Mouse (Mus musculus) olfactory bulb, adult 2 months (tissue): Measurements from ENCODE around the gene Ndn. TPM values are rescaled to one million over a fixed set of nuclear protein-coding genes. Genes with fewer than 3 reads are reported as not detected.

Experiments
- H3K27ac ChIP-seq: fragments of 200-500 bp; 2 replicates; pipeline ENCODE4 v1.5.1; 2012; ENCODE audit warnings: low read depth, low read length; ENCODE audit not compliant: insufficient read depth
- H3K4me1 ChIP-seq: fragments of 200-500 bp; 2 replicates; pipeline ENCODE4 v1.6.1; 2012; ENCODE audit warnings: low read length; ENCODE audit not compliant: control insufficient read depth, insufficient read depth
- H3K4me3 ChIP-seq: fragments of 200-500 bp; 2 replicates; pipeline ENCODE4 v1.5.1; 2012; ENCODE audit warnings: mild to moderate bottlenecking, low read depth, low read length, moderate library complexity; ENCODE audit not compliant: insufficient read depth
- CTCF ChIP-seq: fragments of 200-500 bp; IDR thresholded peaks from 2 replicates; pipeline ENCODE4 v1.5.1; 2012; ENCODE audit warnings: low read depth, mild to moderate bottlenecking, low read length, moderate library complexity; ENCODE audit not compliant: insufficient read depth
- POLR2A ChIP-seq: fragments of 200-500 bp; IDR thresholded peaks from 2 replicates; pipeline ENCODE4 v1.6.1; 2012; ENCODE audit warnings: mild to moderate bottlenecking, low read depth, low read length, moderate library complexity; ENCODE audit not compliant: insufficient read depth
- WGBS: fragments of 180-500 bp; shearing (Covaris S2); methylation state at CpG from one replicate; pipeline ENCODE4 v1.1.7; 2018; 5-methylcytosine and 5-hydroxymethylcytosine counted together
- polyA plus RNA-seq: library from polyadenylated mRNA; stranded (reverse); fragments of >200 nt; gene quantifications from 2 replicates; pipeline ENCODE4 v1.2.4, GENCODE M21; 2012; ENCODE audit warnings: low replicate concordance; ENCODE audit not compliant: missing spikeins, insufficient read depth, insufficient read length

Gene Ndn
- polyA plus RNA-seq, 1 experiment: 110 TPM

DNA sequence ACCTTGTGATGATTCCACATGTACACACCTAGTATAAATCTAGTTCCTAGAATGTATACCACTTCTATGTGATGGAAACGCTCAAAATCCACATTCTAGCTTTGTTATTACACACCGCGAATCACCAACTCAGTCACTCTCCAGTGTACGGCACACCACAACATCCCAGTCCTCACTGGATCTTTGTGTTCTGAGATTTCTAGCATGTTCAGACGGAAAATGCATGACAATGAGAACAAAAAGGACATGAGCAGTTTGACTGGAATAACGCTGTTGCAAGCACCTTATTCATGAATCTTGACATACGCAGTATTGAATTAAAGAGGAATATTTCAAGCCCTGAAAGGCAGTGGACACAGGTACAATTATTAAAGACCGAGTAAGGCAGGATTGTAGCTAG is 20.4 kb downstream of the Ndn start:
- no peak overlapping the region for H3K27ac ChIP-seq
- no peaks in the 10 kb centered on the region for H3K4me1 ChIP-seq
- TF ChIP-seq POLR2A (no peak), CTCF (no peak)
- no peak overlapping the region for H3K4me3 ChIP-seq
- 75% methylated on average over 8 of the region's 8 CpGs for WGBS

DNA sequence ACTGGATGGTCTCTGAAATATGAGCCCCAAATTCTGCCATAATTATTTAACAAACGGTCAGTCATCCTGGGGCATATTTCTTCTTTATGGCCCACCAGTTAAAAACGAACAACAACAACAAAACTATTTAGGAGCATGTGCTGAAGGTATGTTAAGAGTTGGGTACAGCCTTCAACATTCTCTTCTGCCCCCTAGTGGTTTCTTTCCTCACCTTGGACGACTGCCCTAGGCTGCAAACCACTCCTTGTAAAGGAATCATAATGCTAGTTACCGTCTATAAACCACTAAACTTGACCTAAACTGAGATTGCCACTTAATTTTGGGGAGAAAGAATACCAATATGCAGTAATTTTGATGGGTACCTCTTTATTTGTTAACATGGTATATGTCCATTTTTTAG is 29.3 kb downstream of the Ndn start:
- H3K4me3 ChIP-seq: no peak overlapping the region

DNA sequence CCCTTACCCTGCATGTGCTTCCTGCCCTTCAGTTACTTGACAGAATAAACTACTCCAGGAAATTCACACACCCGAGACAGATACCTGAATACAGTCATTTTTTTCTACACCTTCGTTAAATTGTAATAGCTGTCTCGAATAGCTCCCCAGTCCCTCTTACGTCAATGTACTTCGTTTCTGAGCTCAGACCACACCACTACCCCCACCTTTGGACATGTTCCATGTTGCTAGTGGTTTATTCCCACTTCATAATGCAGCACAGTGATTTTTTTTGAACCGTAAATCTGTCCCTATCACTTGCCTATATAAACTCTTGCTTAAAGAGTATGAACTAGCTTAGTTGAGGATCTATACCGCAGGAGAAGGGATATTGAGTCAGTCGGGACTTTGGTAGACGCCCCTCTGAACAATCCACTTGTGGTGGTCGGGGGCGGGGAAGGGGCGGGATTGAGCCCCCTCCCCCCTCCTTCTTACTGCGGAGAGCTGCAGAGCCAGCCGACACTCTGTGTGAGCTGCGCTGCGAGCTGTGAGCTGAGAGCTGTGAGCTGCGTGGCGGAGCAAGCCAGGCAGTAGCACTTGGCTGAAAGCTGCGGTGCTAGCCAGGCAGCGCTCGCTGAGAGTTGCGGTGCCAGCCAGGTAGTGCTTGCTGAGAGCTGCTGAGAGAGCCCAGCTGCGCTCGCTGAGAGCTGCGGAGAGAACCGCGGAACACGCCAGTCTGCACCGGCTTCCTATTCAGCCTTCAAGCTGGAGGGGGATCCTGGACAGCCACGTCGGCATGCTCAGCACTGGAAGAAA is 30.3 kb downstream of the Ndn start, which contains the start of gene Magel2:
Magel2 (plus strand) TSS at position 501 of the 795 bp plus-strand sequence.
- TF ChIP-seq POLR2A: no peak
- TF ChIP-seq CTCF: no peak
- Histone ChIP-seq H3K4me1 (peaks cover 7% of the 10 kb centered on the region), H3K4me3 (peak within 1 kb of the TSS; percentile 15), H3K27ac (no peak within 1 kb of the TSS)
- WGBS: 23% methylated on average over 31 of the region's 31 CpGs

More for the DNA sequence above, 29.3 kb downstream of the Ndn start:
- peaks cover 7% of the 10 kb centered on the region for H3K4me1 ChIP-seq
- no peak for TF ChIP-seq CTCF
- TF ChIP-seq POLR2A: no peak
- no peak overlapping the region for H3K27ac ChIP-seq
- WGBS: 31% methylated on average over 4 of the region's 4 CpGs

DNA sequence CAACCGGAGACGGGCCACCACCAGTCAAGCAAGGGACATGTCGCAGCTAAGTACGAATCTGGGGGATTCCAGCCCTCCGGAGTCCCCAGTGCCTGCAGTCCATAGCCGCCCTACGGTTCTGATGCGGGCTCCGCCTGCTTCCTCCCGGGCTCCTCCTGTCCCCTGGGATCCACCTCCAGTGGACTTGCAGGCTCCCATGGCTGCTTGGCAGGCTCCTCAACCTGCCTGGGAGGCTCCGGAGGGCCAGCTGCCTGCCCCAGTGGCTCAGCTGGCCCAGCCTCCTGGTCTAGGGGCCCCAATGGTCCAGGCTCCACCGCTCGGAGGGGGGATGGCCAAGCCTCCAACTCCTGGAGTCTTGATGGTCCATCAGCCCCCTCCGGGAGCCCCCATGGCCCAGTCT is 30.9 kb downstream of the Ndn start:
- Histone ChIP-seq H3K4me3 (peak overlapping the region; percentile 15), H3K27ac (no peak overlapping the region), H3K4me1 (peaks cover 7% of the 10 kb centered on the region)
- WGBS: 37% methylated on average over 14 of the region's 14 CpGs
- TF ChIP-seq CTCF: no peak
- no peak for TF ChIP-seq POLR2A

DNA sequence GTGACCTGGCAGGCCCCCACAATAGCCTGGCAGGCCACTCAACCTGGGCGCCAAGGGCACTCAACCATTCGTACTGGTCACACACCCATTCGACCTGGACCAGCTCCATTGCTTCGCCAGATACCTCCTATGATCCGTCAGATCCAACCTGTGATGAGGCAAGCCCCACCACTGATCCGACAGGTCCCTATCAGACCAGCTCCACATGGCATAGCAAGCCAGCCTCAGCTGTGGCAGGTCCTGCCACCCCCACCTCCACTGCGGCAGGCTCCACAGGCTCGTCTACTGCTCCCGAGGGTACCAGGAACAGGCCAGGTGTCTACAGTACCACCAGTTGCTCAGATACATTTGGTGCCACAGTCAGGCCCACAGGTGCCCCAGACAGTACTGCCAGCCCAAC is 32.2 kb downstream of the Ndn start:
- 92% methylated on average over 9 of the region's 9 CpGs for WGBS
- H3K4me3 ChIP-seq: no peak overlapping the region
- TF ChIP-seq POLR2A (no peak), CTCF (no peak)
- H3K4me1 ChIP-seq: peaks cover 7% of the 10 kb centered on the region
- H3K27ac ChIP-seq: no peak overlapping the region

DNA sequence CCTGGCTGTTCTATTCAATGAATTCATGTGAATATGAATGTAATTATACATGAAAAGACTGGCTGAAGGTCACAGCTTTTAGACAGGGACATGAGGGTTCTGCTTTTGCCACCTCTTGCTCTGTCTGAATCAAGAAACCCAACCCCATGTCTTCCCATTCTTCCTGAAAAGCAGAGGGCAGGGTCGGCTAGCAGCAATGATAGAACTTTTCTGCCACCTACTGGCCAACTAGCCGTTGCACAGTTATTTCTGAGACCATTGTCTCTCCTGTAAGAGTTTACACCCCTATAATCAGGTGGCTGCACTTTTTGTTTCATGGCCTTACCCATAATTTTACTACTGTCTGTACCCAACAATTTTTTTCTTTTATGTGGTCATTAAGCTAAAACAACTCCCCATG is 36.0 kb downstream of the Ndn start:
- 14% methylated on average over 2 of the region's 2 CpGs for WGBS
- no peak overlapping the region for H3K4me3 ChIP-seq
- no peak overlapping the region for H3K27ac ChIP-seq
- no peak for TF ChIP-seq CTCF
- TF ChIP-seq POLR2A: no peak
- H3K4me1 ChIP-seq: peaks cover 1% of the 10 kb centered on the region

DNA sequence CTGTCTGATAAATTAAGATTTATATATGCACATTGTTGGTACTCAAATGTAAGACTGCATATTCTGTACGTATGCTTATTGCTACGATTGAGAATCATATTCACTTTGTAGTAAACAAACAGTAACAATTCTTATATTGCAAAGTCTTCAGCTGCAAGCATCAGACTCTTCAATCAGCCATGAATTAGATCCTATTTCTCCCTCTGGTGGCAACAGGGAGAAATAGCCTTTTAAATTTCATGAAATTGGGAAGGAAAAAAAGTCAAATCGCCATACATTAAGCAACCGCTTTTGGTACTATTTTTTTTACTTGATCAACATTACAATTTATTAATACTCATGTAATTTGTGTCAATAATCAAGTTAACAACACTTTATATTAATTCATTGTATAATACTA is 41.9 kb downstream of the Ndn start:
- TF ChIP-seq CTCF: no peak
- TF ChIP-seq POLR2A: no peak
- 44% methylated on average over 4 of the region's 4 CpGs for WGBS
- H3K4me3 ChIP-seq: no peak overlapping the region
- H3K27ac ChIP-seq: no peak overlapping the region
- H3K4me1 ChIP-seq: no peaks in the 10 kb centered on the region

DNA sequence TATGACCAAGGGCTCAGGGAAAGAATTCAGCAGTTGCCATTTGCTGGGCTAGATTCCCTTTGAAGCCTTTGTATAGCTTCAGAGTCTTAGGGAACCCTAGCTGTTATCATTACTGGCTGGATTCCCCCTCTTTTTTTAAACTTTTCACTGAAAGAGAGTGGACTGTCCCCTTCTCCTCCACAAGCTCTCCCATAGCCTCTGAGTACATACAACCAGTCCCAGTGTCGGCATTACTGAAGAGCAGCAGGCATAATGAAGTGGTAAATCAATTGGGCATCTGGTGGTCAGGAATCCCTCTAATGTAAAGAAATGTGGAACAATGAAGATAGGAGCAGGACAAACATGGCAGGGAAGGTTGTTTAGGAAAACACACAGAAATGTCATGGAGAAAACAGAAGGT is 45.8 kb downstream of the Ndn start:
- TF ChIP-seq POLR2A: no peak
- no peak for TF ChIP-seq CTCF
- Histone ChIP-seq H3K27ac (no peak overlapping the region), H3K4me1 (no peaks in the 10 kb centered on the region), H3K4me3 (no peak overlapping the region)
- WGBS: 56% methylated on average over 1 of the region's 1 CpGs

Other genes starting within 250 kb of the Ndn start
- gene Magel2, start 30.4 kb downstream of the Ndn start, polyA plus RNA-seq: not detected in 2 replicates
- gene Mkrn3, start 73.6 kb downstream of the Ndn start, polyA plus RNA-seq: not detected in 2 replicates
- not detected in 2 replicates for gene Peg12, start 117.9 kb downstream of the Ndn start, polyA plus RNA-seq